Mouse (Mus musculus): ENCODE results near the gene Ly6g5b. TPM values are rescaled to one million over a fixed set of nuclear protein-coding genes. Genes with fewer than 3 reads are reported as not detected.
A peak's percentile ranks its signal among the peaks of the same experiment; 100 is the strongest.
"Not testable (repeated sequence)": the region's sequence is repeated elsewhere in the genome, so short reads cannot be mapped to it uniquely, and the experiment has no call there.

Ly6g5b gene
- polyA plus RNA-seq, 1 experiment from 2014 or later, result 0.40 TPM

DNA sequence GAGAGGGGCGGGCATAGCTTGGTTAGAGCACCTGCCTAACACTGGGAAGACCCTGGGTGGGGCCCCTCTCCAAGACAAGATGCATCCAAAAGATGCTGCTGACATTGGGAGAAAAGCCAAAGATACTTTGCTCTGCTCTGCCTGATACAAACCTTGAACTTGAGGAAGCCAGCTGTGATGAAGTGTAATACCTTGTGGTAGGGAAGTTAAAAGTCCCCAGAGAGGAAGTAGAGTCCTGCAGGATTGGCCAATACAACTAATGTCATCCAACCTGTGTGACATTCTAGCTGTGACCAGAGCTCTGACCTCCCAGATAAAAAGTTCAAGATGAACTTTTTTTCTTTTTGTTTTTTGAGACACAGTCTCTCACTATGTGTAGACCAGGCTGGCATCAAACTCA, 9.9 kb upstream of the Ly6g5b start:
- Histone ChIP-seq H3K9me3 (no peaks in the 10 kb centered on the region), H3K36me3 (peaks cover 41% of the 10 kb centered on the region), H3K27me3 (replicated peaks) (no peaks in the 10 kb centered on the region), H3K4me3 (no peak overlapping the region), H3K4me2 (peak overlapping the region; percentile 85), H3K4me1 (peaks cover 45% of the 10 kb centered on the region), H3K27ac (replicated peaks) (peak overlapping the region; percentile 89; the same call in 1 of the 2 replicates), H3K9ac (peak overlapping the region; percentile 91)
- no peak for ATAC-seq (ENCODE audit: extremely low read depth, insufficient number of reproducible peaks, low FRiP score, low TSS enrichment)
- 93% methylated on average over 1 of the region's 1 CpGs for WGBS

DNA sequence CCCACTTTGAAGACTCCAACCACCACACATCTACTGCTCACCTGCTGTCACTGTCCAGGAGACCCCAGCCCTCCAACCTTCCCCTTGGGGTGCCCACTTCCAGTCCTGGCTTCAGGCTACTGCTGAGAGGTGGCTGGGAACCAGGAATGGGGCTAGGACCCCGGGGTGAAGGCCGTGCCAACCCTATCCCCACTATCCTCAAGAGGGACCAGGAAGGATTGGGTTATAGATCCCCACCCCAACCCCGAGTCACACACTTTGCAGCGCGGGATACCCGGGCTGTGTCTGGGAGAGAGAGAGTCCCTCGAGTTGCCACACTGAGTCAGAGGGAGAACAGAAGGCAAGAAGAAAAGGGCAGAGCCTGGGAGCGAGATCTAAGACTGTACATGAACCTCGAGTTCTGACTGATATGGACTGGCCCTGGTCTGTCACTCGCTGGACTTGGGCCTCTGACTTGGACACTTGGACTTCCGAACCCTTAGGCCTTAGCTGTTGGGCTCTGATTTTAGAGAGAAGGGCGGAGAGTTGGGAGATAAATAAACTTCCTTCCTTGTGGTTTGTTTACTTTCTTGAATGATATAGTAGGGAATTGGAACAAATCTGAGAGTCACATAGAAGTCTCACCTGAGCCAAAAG, 9.2 kb upstream of the Ly6g5b start:
- H3K9ac ChIP-seq; ATAC-seq (ENCODE audit: extremely low read depth, insufficient number of reproducible peaks, low FRiP score, low TSS enrichment); H3K4me3 ChIP-seq; H3K9me3 ChIP-seq; H3K4me2 ChIP-seq; H3K27me3 ChIP-seq (replicated peaks); H3K27ac ChIP-seq (replicated peaks): not testable (repeated sequence)
- H3K36me3 ChIP-seq, result peaks cover 41% of the 10 kb centered on the region
- peaks cover 52% of the 10 kb centered on the region for H3K4me1 ChIP-seq
- 88% methylated on average over 12 of the region's 12 CpGs for WGBS

DNA sequence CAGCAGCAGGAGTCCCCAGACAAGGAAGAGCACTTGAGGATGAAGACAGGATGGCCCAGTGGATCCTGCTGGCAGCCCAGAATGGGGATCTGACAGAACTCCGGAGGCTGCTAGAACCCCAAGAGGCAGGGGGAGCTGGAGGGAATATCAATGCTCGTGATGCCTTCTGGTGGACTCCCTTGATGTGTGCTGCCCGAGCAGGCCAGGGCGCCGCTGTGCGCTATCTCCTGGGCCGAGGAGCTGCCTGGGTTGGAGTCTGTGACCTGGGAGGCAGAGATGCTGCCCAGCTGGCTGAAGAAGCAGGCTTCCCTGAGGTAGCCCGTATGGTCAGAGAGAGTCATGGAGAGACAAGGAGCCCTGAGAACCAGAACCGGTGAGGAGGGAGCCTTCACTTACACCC, 8.1 kb upstream of the Ly6g5b start:
- ATAC-seq (ENCODE audit: extremely low read depth, insufficient number of reproducible peaks, low FRiP score, low TSS enrichment); H3K9ac ChIP-seq; H3K4me3 ChIP-seq; H3K27ac ChIP-seq (replicated peaks); H3K27me3 ChIP-seq (replicated peaks); H3K9me3 ChIP-seq; H3K4me2 ChIP-seq: not testable (repeated sequence)
- H3K36me3 ChIP-seq, result peaks cover 42% of the 10 kb centered on the region
- 92% methylated on average over 9 of the region's 9 CpGs for WGBS
- peaks cover 48% of the 10 kb centered on the region for H3K4me1 ChIP-seq

DNA sequence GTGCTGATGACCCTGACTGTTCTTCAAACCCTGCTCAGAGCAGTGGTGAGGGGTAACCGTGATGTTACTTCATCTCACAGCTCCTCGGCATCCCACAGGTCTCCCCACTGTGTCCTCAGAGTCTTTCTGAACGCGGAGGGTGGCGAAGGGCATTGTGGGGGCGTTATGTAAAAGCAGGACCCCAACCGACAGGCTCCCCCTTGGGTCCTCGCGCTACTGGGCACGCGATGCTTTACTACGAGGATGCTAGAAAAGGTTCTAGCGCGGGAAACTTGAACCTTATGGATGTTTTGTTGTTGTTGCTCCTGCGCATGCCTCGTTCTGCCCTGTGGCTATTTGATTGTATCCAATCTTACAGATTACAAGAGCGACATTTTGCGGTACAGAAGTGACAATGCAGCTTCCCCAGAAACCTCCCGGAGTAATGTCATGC, 6.7 kb upstream of the Ly6g5b start, which contains the start of gene Csnk2b:
Gene Csnk2b (minus strand): TSS at position 183 of the 433 bp plus-strand sequence.
- WGBS, result under 1% methylated on average over 19 of the region's 19 CpGs

DNA sequence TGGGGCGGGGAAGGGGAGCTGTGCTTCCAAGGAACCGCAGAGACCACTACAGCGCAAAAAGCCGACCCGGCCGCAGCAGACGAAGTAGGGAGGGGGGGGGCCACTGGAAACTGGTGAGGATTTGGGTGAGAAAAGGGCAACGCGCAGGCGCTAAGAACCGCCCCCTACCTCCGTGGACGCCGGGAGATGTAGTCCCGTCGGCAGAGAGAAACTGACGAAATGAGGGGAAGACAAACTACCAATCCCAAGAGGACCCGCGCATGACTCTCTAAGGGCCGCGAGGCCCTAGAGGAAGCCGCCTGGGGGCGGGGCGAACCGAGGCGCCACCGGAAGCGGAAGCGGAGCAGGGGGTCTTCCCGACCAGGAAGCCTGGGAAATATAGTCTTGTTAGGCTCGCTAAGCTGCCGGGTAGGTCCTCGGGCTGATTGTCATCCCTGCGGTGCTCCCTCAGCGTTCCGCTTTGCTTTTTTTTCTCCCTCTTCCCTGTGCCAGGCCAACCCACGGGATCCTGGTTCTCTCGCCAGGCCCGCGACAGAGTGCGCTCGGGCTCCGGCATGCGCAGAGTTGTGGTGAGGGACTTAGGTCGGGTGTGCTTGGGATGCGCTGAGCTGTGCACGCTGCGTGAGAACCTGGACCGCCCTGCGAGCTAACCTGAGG, 6.0 kb upstream of the Ly6g5b start, which contains the start of gene Gpank1:
Gene Gpank1 (plus strand): TSS at position 313 of the 657 bp plus-strand sequence.
- Histone ChIP-seq H3K4me1 (peaks cover 33% of the 10 kb centered on the region), H3K4me3 (peak within 1 kb of the TSS; percentile 98), H3K4me2 (peak within 1 kb of the TSS; percentile 96), H3K36me3 (peaks cover 55% of the 10 kb centered on the region), H3K9me3 (no peaks in the 10 kb centered on the region), H3K27me3 (replicated peaks) (no peaks in the 10 kb centered on the region), H3K9ac (peak within 1 kb of the TSS; percentile 99), H3K27ac (replicated peaks) (peak within 1 kb of the TSS; percentile 92)
- peak; percentile 97 for ATAC-seq (ENCODE audit: extremely low read depth, insufficient number of reproducible peaks, low FRiP score, low TSS enrichment)
- under 1% methylated on average over 50 of the region's 50 CpGs for WGBS

More for the DNA sequence above, 6.7 kb upstream of the Ly6g5b start, which contains the start of gene Csnk2b:
- Histone ChIP-seq H3K9me3 (no peaks in the 10 kb centered on the region), H3K27ac (replicated peaks) (peak within 1 kb of the TSS; percentile 92), H3K27me3 (replicated peaks) (no peaks in the 10 kb centered on the region), H3K36me3 (peaks cover 50% of the 10 kb centered on the region), H3K4me1 (peaks cover 37% of the 10 kb centered on the region), H3K4me2 (peak within 1 kb of the TSS; percentile 96), H3K4me3 (peak within 1 kb of the TSS; percentile 98), H3K9ac (peak within 1 kb of the TSS; percentile 99)
- no peak for ATAC-seq (ENCODE audit: extremely low read depth, insufficient number of reproducible peaks, low FRiP score, low TSS enrichment)

DNA sequence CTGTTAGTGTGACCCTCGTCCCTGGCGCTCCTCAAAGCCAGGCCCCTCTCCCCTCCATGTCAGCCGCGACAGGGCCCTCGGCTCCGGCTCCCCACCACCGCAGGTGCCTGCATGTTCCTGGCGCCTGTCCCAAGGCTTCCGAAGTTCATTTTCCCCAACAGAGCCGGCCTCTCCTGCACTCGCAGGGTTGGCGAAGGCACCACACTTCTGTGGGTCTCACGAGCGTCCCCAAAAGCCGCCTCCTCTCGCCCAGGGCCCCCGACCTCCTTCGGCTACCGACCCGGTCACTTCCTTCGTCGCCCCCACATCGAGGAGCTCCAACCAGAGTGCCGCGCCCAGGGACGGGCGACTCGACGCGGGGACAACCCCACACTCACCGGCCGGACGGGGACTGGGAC, 5.5 kb upstream of the Ly6g5b start:
- Histone ChIP-seq H3K27ac (replicated peaks) (peak overlapping the region; percentile 81), H3K9ac (peak overlapping the region; percentile 99), H3K36me3 (peaks cover 61% of the 10 kb centered on the region), H3K9me3 (no peaks in the 10 kb centered on the region), H3K4me3 (peak overlapping the region; percentile 98), H3K27me3 (replicated peaks) (no peaks in the 10 kb centered on the region), H3K4me2 (peak overlapping the region; percentile 96), H3K4me1 (peaks cover 32% of the 10 kb centered on the region)
- 0% methylated on average over 33 of the region's 33 CpGs for WGBS
- 0 out of 2 replicates have a peak, but pooled peaks have one; percentile 0 for ATAC-seq (ENCODE audit: extremely low read depth, insufficient number of reproducible peaks, low FRiP score, low TSS enrichment)

DNA sequence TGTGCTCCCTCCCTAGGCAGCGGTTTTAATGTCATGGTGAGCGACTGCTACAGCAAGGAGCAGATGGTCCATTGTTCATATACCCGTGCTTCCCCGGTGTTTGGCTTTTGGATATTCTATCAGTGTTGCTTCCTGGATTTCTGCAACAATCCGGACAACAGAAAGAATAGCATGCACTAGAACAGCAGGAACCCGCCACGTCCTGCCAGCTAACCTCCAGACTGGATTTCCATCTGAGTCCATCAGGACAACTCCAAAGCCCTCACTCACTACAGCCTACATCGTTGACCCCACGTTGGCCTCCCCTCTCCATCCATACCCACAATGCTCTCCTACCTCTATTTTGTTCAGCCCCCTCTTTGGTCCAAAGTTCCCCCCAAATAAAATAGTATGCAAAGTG, 3.5 kb downstream of the Ly6g5b start:
- no peak for ATAC-seq (ENCODE audit: extremely low read depth, insufficient number of reproducible peaks, low FRiP score, low TSS enrichment)
- no peaks in the 10 kb centered on the region; the same call in 1 of the 2 replicates for H3K27me3 ChIP-seq (replicated peaks)
- H3K4me2 ChIP-seq, result peak overlapping the region; percentile 33
- peaks cover 30% of the 10 kb centered on the region for H3K36me3 ChIP-seq
- H3K9me3 ChIP-seq, result no peaks in the 10 kb centered on the region
- 60% methylated on average over 9 of the region's 9 CpGs for whole genome bisulfite sequencing
- peak overlapping the region; percentile 45 for H3K27ac ChIP-seq (replicated peaks)
- no peak overlapping the region for H3K4me3 ChIP-seq
- no peaks in the 10 kb centered on the region for H3K4me1 ChIP-seq
- no peak overlapping the region; the same call in 1 of the 2 replicates for H3K9ac ChIP-seq

DNA sequence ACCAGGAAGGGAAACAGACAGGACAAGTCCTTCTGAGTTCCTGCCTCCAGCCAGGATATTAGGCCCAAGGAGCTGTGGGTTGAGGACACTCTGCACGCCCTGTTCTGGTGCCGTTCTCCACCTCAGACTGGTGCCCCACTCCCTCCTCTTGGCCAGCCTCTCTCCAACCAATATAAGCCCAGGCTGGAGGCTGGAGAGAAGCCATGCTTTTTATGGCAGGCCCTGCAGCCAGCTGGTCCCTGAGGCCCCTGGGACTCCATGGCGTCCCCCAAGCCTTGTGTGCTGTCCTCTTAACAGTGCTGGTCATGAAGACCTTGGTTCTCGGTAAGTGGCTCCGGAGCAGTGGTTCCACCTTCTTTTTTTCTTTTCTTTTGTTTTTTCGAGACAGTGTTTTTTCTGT, 7.1 kb downstream of the Ly6g5b start, which contains the start of gene Ly6g5c:
Gene Ly6g5c (plus strand): TSS at position 183 of the 400 bp plus-strand sequence.
- Histone ChIP-seq H3K36me3 (peaks cover 8% of the 10 kb centered on the region), H3K9ac (no peak within 1 kb of the TSS), H3K4me2 (no peak within 1 kb of the TSS), H3K9me3 (no peaks in the 10 kb centered on the region), H3K27me3 (replicated peaks) (no peaks in the 10 kb centered on the region; the same call in 1 of the 2 replicates), H3K27ac (replicated peaks) (no peak within 1 kb of the TSS), H3K4me1 (peaks cover 14% of the 10 kb centered on the region), H3K4me3 (no peak within 1 kb of the TSS)
- ATAC-seq (ENCODE audit: extremely low read depth, insufficient number of reproducible peaks, low FRiP score, low TSS enrichment), result no peak
- 78% methylated on average over 6 of the region's 6 CpGs for WGBS

DNA sequence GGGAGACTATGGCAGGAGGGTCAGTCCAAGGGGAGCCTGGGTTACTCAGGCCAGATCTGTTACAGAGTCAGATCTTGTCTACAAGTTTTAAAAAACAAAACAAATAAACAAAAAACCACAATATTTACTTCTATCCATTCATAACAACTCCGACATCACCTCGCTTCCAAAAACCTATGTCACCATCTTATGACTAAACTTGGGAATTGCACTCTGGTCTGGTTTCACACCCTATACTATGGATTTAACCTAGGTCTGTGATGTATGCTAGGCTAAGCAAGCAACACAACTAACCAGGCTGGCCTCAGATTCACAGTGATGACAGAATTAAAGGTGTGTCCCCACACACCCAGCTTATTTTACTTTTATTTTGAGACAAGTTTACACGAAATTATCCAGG, 8.7 kb downstream of the Ly6g5b start:
- no peak overlapping the region for H3K4me3 ChIP-seq
- H3K27ac ChIP-seq (replicated peaks), result no peak overlapping the region
- no peak for ATAC-seq (ENCODE audit: extremely low read depth, insufficient number of reproducible peaks, low FRiP score, low TSS enrichment)
- H3K4me1 ChIP-seq, result peaks cover 28% of the 10 kb centered on the region
- peak overlapping the region; percentile 56; the same call in 1 of the 2 replicates for H3K9ac ChIP-seq
- no peaks in the 10 kb centered on the region for H3K27me3 ChIP-seq (replicated peaks)
- peaks cover 24% of the 10 kb centered on the region for H3K36me3 ChIP-seq
- H3K4me2 ChIP-seq, result no peak overlapping the region
- H3K9me3 ChIP-seq, result no peaks in the 10 kb centered on the region
- WGBS, result 52% methylated on average over 3 of the region's 3 CpGs

DNA sequence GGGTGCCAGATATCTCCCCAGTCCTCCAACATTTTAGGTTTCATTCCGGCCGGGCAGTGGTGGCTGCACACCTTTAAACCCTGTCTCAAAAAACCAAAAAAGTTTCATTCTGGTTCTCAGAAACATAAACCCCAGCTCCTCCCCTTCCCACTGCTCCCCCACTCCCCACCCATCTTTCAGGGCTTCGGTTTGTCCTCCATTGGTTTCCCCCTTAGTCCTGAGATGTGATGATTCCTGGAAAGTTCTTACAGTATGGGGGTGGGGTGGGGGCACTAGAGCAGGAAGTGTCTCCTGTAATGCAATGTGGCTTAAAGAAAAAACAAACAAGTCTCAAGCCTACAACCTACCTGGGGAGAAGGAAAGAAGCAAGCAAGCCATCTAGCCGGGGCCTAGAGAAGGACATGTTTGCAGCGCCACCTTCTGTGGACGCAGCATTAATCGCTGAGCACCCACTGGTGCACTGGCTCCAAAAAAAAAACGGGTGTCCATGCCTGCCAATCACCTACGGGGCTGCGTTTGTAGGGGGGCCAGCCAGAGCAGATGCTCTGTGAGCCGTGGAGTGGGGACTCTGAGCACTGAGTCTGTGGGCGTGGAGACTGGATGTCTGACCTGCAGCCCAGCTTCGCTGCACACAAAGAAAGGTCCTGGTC, 9.4 kb downstream of the Ly6g5b start:
- peak overlapping the region; percentile 33 for H3K4me2 ChIP-seq
- ATAC-seq (ENCODE audit: extremely low read depth, insufficient number of reproducible peaks, low FRiP score, low TSS enrichment), result no peak
- H3K36me3 ChIP-seq, result peaks cover 30% of the 10 kb centered on the region
- no peak overlapping the region for H3K27ac ChIP-seq (replicated peaks)
- WGBS, result 29% methylated on average over 13 of the region's 13 CpGs
- H3K27me3 ChIP-seq (replicated peaks), result no peaks in the 10 kb centered on the region
- peaks cover 30% of the 10 kb centered on the region for H3K4me1 ChIP-seq
- no peaks in the 10 kb centered on the region for H3K9me3 ChIP-seq
- no peak overlapping the region for H3K4me3 ChIP-seq
- peak overlapping the region; percentile 56 for H3K9ac ChIP-seq

DNA sequence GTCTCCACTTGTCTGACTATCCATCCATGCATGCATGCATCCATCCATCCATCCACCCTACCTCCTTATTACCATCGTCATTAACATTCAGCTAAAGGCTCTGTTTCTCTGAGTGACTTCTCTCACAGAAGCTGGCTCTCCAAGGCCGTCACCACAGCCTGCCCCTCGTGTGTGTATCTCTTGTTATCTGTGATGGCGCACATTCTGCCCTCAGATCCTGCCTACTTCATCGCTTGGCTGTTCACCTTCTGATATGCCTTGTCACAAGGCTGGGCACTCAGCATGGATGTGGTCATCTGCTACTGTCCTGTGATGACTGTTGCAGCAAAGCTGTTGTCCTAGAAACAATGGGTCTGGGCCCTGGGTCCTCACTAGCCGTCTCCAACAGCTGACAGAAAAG, 10.5 kb downstream of the Ly6g5b start:
- WGBS, result 48% methylated on average over 6 of the region's 6 CpGs
- ATAC-seq (ENCODE audit: extremely low read depth, insufficient number of reproducible peaks, low FRiP score, low TSS enrichment), result no peak
- Histone ChIP-seq H3K4me1 (peaks cover 30% of the 10 kb centered on the region), H3K27ac (replicated peaks) (no peak overlapping the region), H3K36me3 (peaks cover 41% of the 10 kb centered on the region), H3K4me3 (no peak overlapping the region), H3K27me3 (replicated peaks) (no peaks in the 10 kb centered on the region), H3K9me3 (no peaks in the 10 kb centered on the region), H3K4me2 (no peak overlapping the region), H3K9ac (peak overlapping the region; percentile 50; the same call in 1 of the 2 replicates)

All from heart, embryonic 13.5 days (tissue).